Mouse (Mus musculus) ES-E14 (cell line): ENCODE results near the gene Kdsr. TPM values are rescaled to one million over a fixed set of nuclear protein-coding genes. Genes with fewer than 3 reads are reported as not detected.

Experiments
- DNase-seq: peaks from one replicate; pipeline ENCODE4 v3.0.0-alpha.2; 2013; ENCODE audit warnings: low read depth, low spot score
- H3K27ac ChIP-seq: 2 replicates; pipeline ENCODE4 v1.5.1; 2012; ENCODE audit warnings: low read depth, mild to moderate bottlenecking, low read length, moderate library complexity, mixed read lengths; ENCODE audit not compliant: poor library complexity, insufficient read depth, severe bottlenecking
- H3K36me3 ChIP-seq: 2 replicates; pipeline ENCODE4 v1.6.1; 2012; ENCODE audit warnings: mild to moderate bottlenecking, low read length, moderate library complexity, mixed read lengths; ENCODE audit not compliant: control insufficient read depth, poor library complexity, insufficient read depth, severe bottlenecking
- H3K4me1 ChIP-seq, 2 experiments: fragments of 150-350 bp in 1 of 2; sonication (generic) in 1 of 2; 2 replicates each; pipeline ENCODE4 v1.6.1; 2012; ENCODE audit warnings: low read length in 2 of 2, mild to moderate bottlenecking in 1 of 2, mixed read lengths in 1 of 2; ENCODE audit not compliant: control insufficient read depth in 2 of 2, insufficient read depth in 2 of 2, poor library complexity in 1 of 2
- H3K4me3 ChIP-seq, 2 experiments: fragments of 150-350 bp in 1 of 2; sonication (generic) in 1 of 2; 2 replicates each; pipeline ENCODE4 v1.5.1; 2012; ENCODE audit warnings: low read length in 2 of 2, low read depth in 1 of 2, mild to moderate bottlenecking in 1 of 2, mixed read lengths in 1 of 2; ENCODE audit not compliant: insufficient read depth in 1 of 2, poor library complexity in 1 of 2, severe bottlenecking in 1 of 2
- H3K9ac ChIP-seq: 2 replicates; pipeline ENCODE4 v1.6.1; 2012; ENCODE audit warnings: low read depth, mild to moderate bottlenecking, low read length, mixed read lengths; ENCODE audit not compliant: poor library complexity, insufficient read depth, severe bottlenecking
- H3K9me3 ChIP-seq: fragments of 150-350 bp; sonication (generic); 2 replicates; pipeline ENCODE4 v1.6.1; 2012; ENCODE audit warnings: low read depth, mild to moderate bottlenecking, low read length; ENCODE audit not compliant: control insufficient read depth, insufficient read depth
- CHD2 ChIP-seq: IDR thresholded peaks from 2 replicates; pipeline ENCODE4 v1.6.1; 2014; ENCODE audit warnings: mild to moderate bottlenecking, low read depth, low read length, inconsistent platforms
- HCFC1 ChIP-seq: IDR thresholded peaks from 2 replicates; pipeline ENCODE4 v1.6.1; 2012; ENCODE audit warnings: low read length, inconsistent platforms, borderline replicate concordance; ENCODE audit not compliant: insufficient read depth
- MAFK ChIP-seq: IDR thresholded peaks from 2 replicates; pipeline ENCODE4 v1.6.1; 2014; ENCODE audit warnings: mild to moderate bottlenecking, low read depth, low read length, inconsistent platforms; ENCODE audit not compliant: insufficient read depth
- ZC3H11A ChIP-seq: IDR thresholded peaks from 2 replicates; pipeline ENCODE4 v1.6.1; 2012; ENCODE audit warnings: low read depth, mild to moderate bottlenecking, inconsistent platforms, low read length, borderline replicate concordance
- ZNF384 ChIP-seq: IDR thresholded peaks from 2 replicates; pipeline ENCODE4 v1.6.1; 2012; ENCODE audit warnings: low read depth, low read length, inconsistent platforms
- in situ Hi-C, 2 experiments: fragments of 600-800 bp; cut with MboI; formaldehyde crosslinking; loops; one replicate each; pipeline ENCODE4 v1.15.1; 2025; ENCODE audit warnings: low sequenced_read_pairs in 2 of 2, inconsistent platforms in 1 of 2; ENCODE audit not compliant: unreplicated experiment in 2 of 2
- total RNA-seq: library from RNA; depleted of rRNA; stranded (reverse); fragments of 300-350 nt; gene quantifications from 2 replicates; pipeline ENCODE4 v1.2.3, GENCODE M21; 2012

Gene Kdsr
- total RNA-seq, 1 experiment = 29.9 TPM

DNA sequence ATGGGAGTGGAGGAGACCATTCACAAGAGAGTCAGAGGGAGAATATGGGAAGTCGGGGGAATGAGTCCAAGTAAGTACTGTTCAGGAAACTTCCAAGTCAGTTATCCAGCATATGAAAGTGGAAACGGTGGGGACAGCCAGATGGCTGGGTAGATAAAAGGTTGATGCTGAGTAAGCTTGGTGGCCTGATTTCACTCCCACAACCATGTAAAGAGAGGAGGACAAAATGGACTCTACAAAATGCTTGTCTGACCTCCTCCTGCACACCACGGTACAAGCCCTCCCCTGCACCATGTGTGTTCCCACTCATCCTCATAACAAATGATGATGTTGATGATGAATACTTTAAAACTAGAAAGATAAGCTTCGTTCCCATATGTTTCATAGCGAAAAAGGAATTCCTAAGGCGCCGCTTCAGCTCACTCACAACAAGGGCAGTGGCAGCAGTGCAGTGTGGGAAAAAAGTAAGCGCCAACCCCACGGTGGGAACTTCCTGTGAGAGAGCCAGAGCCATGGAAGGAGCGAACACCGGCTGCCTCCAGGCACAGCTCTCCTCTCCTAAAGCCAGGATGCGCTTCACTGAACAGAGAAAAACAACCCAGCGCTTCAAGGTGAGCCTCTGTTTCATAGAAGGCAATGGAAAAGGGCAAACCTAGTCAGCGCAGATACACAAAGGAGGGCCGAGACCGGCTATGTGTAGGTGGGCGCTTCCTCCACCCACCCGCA, 71.9 kb downstream of the Kdsr start:
- H3K4me1 ChIP-seq = no peaks in the 10 kb centered on the region
- H3K36me3 ChIP-seq = no peaks in the 10 kb centered on the region
- in situ Hi-C loops = no loop called here
- H3K27ac ChIP-seq = no peak overlapping the region
- no peak overlapping the region for H3K9ac ChIP-seq
- TF ChIP-seq MAFK = no peak
- no peak for TF ChIP-seq CHD2
- TF ChIP-seq HCFC1 = no peak
- no peak for TF ChIP-seq ZC3H11A
- TF ChIP-seq ZNF384 = no peak
- no peaks in the 10 kb centered on the region for H3K9me3 ChIP-seq
- DNase-seq = no peak
- no peak overlapping the region for H3K4me3 ChIP-seq

GRCm38 (mm10) chr1:106685702-106686101, 73.8 kb downstream of the Kdsr start:
- in situ Hi-C loops = no loop called here
- H3K9me3 ChIP-seq = no peaks in the 10 kb centered on the region
- H3K4me1 ChIP-seq = no peaks in the 10 kb centered on the region
- H3K27ac ChIP-seq = no peak overlapping the region
- no peaks in the 10 kb centered on the region for H3K36me3 ChIP-seq
- no peak overlapping the region for H3K9ac ChIP-seq
- no peak for DNase-seq
- no peak for TF ChIP-seq ZNF384
- TF ChIP-seq ZC3H11A = no peak
- no peak for TF ChIP-seq CHD2
- no peak for TF ChIP-seq MAFK
- no peak overlapping the region for H3K4me3 ChIP-seq

DNA sequence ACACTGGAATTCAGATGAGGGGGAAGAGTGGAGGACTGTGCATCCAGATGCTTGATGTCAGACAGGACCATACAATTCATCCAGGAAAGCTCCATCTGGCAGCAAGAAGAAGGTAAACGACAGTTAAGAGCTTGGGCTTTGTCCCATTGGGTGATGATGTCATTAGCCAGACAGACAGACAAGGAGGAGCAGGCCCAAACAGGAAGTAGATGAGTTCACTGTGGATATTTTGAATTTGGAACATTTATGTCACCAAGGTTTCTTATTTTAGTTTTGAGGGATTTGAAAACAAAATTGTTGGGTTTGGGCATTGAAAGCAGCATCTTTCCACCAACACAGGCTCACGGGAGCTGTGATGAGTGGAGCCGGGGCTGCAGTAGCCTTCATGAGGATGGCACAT, 75.0 kb downstream of the Kdsr start:
- no peak overlapping the region for H3K27ac ChIP-seq
- no peak for TF ChIP-seq MAFK
- no peak for TF ChIP-seq CHD2
- no peak for TF ChIP-seq HCFC1
- no peak for TF ChIP-seq ZC3H11A
- no peak for TF ChIP-seq ZNF384
- DNase-seq = no peak
- H3K4me3 ChIP-seq = no peak overlapping the region
- no peak overlapping the region for H3K9ac ChIP-seq
- no peaks in the 10 kb centered on the region for H3K36me3 ChIP-seq
- H3K4me1 ChIP-seq = no peaks in the 10 kb centered on the region
- in situ Hi-C loops = no loop called here
- H3K9me3 ChIP-seq = no peaks in the 10 kb centered on the region

DNA sequence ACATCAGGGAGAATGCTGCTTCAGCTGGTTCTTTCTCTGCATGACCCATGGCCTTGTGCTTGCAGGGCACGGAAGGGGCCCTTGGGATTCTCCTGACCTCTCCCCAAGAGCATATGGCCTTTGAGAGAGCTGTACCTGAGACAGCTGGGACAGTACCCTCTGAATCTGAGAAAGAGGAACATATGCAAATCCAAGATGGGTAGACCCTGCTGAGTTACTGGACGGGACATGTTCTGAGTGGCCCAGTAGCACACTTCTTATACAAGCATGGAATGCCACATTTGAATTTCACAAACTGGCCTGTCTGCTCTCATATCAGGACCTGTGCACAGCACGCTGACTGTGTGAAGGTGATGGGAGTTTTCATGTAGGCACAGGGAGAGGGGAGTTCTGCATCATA, 76.7 kb downstream of the Kdsr start:
- no peaks in the 10 kb centered on the region for H3K4me1 ChIP-seq
- H3K9me3 ChIP-seq = no peaks in the 10 kb centered on the region
- H3K4me3 ChIP-seq = no peak overlapping the region
- no peaks in the 10 kb centered on the region for H3K36me3 ChIP-seq
- TF ChIP-seq ZC3H11A (no peak), HCFC1 (no peak), ZNF384 (no peak), MAFK (no peak), CHD2 (no peak)
- H3K27ac ChIP-seq = no peak overlapping the region
- DNase-seq = no peak
- in situ Hi-C loops = no loop called here
- H3K9ac ChIP-seq = no peak overlapping the region
